Mouse (Mus musculus): ENCODE measurements around the gene Zfp428. TPM values are rescaled to one million over a fixed set of nuclear protein-coding genes. Genes with fewer than 3 reads are reported as not detected.
A peak's percentile ranks its signal among the peaks of the same experiment; 100 is the strongest.

Zfp428 gene
- polyA plus RNA-seq, 1 experiment = 3.1 TPM

- peak within 1 kb of the TSS; percentile 77 for H3K4me3 ChIP-seq (replicated peaks; ENCODE audit: control insufficient read depth, low read depth, low read length)
- H3K4me1 ChIP-seq (ENCODE audit: control insufficient read depth, insufficient read depth, low read length) = peaks cover 1% of the 10 kb centered on the region; the same call in 1 of the 2 replicates
- no peak for TF ChIP-seq CTCF (IDR thresholded peaks at IDR 0.05; ENCODE audit: control insufficient read depth, insufficient read depth, low read length)
- no peak; the same call in 1 of the 2 replicates for TF ChIP-seq POLR2A (IDR thresholded peaks at IDR 0.05; ENCODE audit: borderline replicate concordance, control insufficient read depth, low read depth, low read length)
- under 1% methylated on average over 44 of the region's 44 CpGs for WGBS
- peak within 1 kb of the TSS; percentile 76 for H3K27ac ChIP-seq (ENCODE audit: control insufficient read depth, insufficient read depth, low read depth, low read length, poor library complexity)
These were observed 23.5 kb downstream of the Zfp428 start, which contains the start of gene Irgq for GRCm38 (mm10) chr7:24530062-24530931. TSS of gene Irgq (plus strand) at chr7:24530689.

GRCm38 (mm10) chr7:24531211-24531971 lies 24.6 kb downstream of the Zfp428 start:
- H3K4me3 ChIP-seq (replicated peaks; ENCODE audit: control insufficient read depth, low read depth, low read length) = peak overlapping the region; percentile 50
- 2% methylated on average over 43 of the region's 43 CpGs for WGBS
- TF ChIP-seq CTCF (IDR thresholded peaks at IDR 0.05; ENCODE audit: control insufficient read depth, insufficient read depth, low read length) = peak; percentile 79
- 0 out of 2 replicates have a peak, but pooled peaks have one; percentile 29 for TF ChIP-seq POLR2A (IDR thresholded peaks at IDR 0.05; ENCODE audit: borderline replicate concordance, control insufficient read depth, low read depth, low read length)
- H3K27ac ChIP-seq (ENCODE audit: control insufficient read depth, insufficient read depth, low read depth, low read length, poor library complexity) = peak overlapping the region; percentile 33; the same call in 1 of the 2 replicates
- peaks cover 1% of the 10 kb centered on the region; the same call in 1 of the 2 replicates for H3K4me1 ChIP-seq (ENCODE audit: control insufficient read depth, insufficient read depth, low read length)

- 93% methylated on average over 28 of the region's 28 CpGs for WGBS
- H3K27ac ChIP-seq (ENCODE audit: control insufficient read depth, insufficient read depth, low read depth, low read length, poor library complexity) = no peak overlapping the region
- no peak overlapping the region for H3K4me3 ChIP-seq (replicated peaks; ENCODE audit: control insufficient read depth, low read depth, low read length)
- H3K4me1 ChIP-seq (ENCODE audit: control insufficient read depth, insufficient read depth, low read length) = peaks cover 1% of the 10 kb centered on the region; the same call in 1 of the 2 replicates
- TF ChIP-seq CTCF (IDR thresholded peaks at IDR 0.05; ENCODE audit: control insufficient read depth, insufficient read depth, low read length) (no peak), POLR2A (IDR thresholded peaks at IDR 0.05; ENCODE audit: borderline replicate concordance, control insufficient read depth, low read depth, low read length) (no peak; the same call in 1 of the 2 replicates)
These were observed 26.3 kb downstream of the Zfp428 start for GRCm38 (mm10) chr7:24533031-24533571.

GRCm38 (mm10) chr7:24533806-24534205 lies 27.0 kb downstream of the Zfp428 start:
- H3K4me1 ChIP-seq (ENCODE audit: control insufficient read depth, insufficient read depth, low read length) = peaks cover 1% of the 10 kb centered on the region; the same call in 1 of the 2 replicates
- 90% methylated on average over 42 of the region's 42 CpGs for WGBS
- no peak overlapping the region for H3K4me3 ChIP-seq (replicated peaks; ENCODE audit: control insufficient read depth, low read depth, low read length)
- no peak overlapping the region for H3K27ac ChIP-seq (ENCODE audit: control insufficient read depth, insufficient read depth, low read depth, low read length, poor library complexity)
- no peak for TF ChIP-seq CTCF (IDR thresholded peaks at IDR 0.05; ENCODE audit: control insufficient read depth, insufficient read depth, low read length)
- TF ChIP-seq POLR2A (IDR thresholded peaks at IDR 0.05; ENCODE audit: borderline replicate concordance, control insufficient read depth, low read depth, low read length) = no peak

GRCm38 (mm10) chr7:24534301-24534700 lies 27.5 kb downstream of the Zfp428 start:
- no peak overlapping the region for H3K4me3 ChIP-seq (replicated peaks; ENCODE audit: control insufficient read depth, low read depth, low read length)
- WGBS = 93% methylated on average over 19 of the region's 19 CpGs
- H3K27ac ChIP-seq (ENCODE audit: control insufficient read depth, insufficient read depth, low read depth, low read length, poor library complexity) = no peak overlapping the region
- H3K4me1 ChIP-seq (ENCODE audit: control insufficient read depth, insufficient read depth, low read length) = peaks cover 1% of the 10 kb centered on the region; the same call in 1 of the 2 replicates
- TF ChIP-seq CTCF (IDR thresholded peaks at IDR 0.05; ENCODE audit: control insufficient read depth, insufficient read depth, low read length) (no peak), POLR2A (IDR thresholded peaks at IDR 0.05; ENCODE audit: borderline replicate concordance, control insufficient read depth, low read depth, low read length) (no peak)

GRCm38 (mm10) chr7:24537081-24537480 lies 30.3 kb downstream of the Zfp428 start:
- no peak for TF ChIP-seq POLR2A (IDR thresholded peaks at IDR 0.05; ENCODE audit: borderline replicate concordance, control insufficient read depth, low read depth, low read length)
- TF ChIP-seq CTCF (IDR thresholded peaks at IDR 0.05; ENCODE audit: control insufficient read depth, insufficient read depth, low read length) = no peak
- 76% methylated on average over 4 of the region's 4 CpGs for WGBS
- Histone ChIP-seq H3K27ac (ENCODE audit: control insufficient read depth, insufficient read depth, low read depth, low read length, poor library complexity) (no peak overlapping the region), H3K4me3 (replicated peaks; ENCODE audit: control insufficient read depth, low read depth, low read length) (no peak overlapping the region), H3K4me1 (ENCODE audit: control insufficient read depth, insufficient read depth, low read length) (no peaks in the 10 kb centered on the region)

GRCm38 (mm10) chr7:24537591-24537990 lies 30.8 kb downstream of the Zfp428 start:
- H3K4me3 ChIP-seq (replicated peaks; ENCODE audit: control insufficient read depth, low read depth, low read length) = no peak overlapping the region
- H3K27ac ChIP-seq (ENCODE audit: control insufficient read depth, insufficient read depth, low read depth, low read length, poor library complexity) = no peak overlapping the region
- no peak for TF ChIP-seq POLR2A (IDR thresholded peaks at IDR 0.05; ENCODE audit: borderline replicate concordance, control insufficient read depth, low read depth, low read length)
- TF ChIP-seq CTCF (IDR thresholded peaks at IDR 0.05; ENCODE audit: control insufficient read depth, insufficient read depth, low read length) = no peak
- H3K4me1 ChIP-seq (ENCODE audit: control insufficient read depth, insufficient read depth, low read length) = no peaks in the 10 kb centered on the region
- WGBS = 65% methylated on average over 5 of the region's 5 CpGs
